Mouse (Mus musculus) heart, adult 2 months (tissue): ENCODE results near the gene Syt16. TPM values are rescaled to one million over a fixed set of nuclear protein-coding genes. Genes with fewer than 3 reads are reported as not detected.

Experiments used
- DNase-seq, 2 experiments: peaks; one replicate each; pipeline ENCODE4 v3.0.0; 2021
- H3K27ac ChIP-seq: fragments of 200-600 bp; 2 replicates; pipeline ENCODE4 v1.8.1; 2022
- H3K27me3 ChIP-seq: fragments of 200-500 bp; 2 replicates; pipeline ENCODE4 v1.6.1; 2012; ENCODE audit warnings: mild to moderate bottlenecking, low read length, inconsistent platforms, mixed read lengths; ENCODE audit not compliant: control insufficient read depth, insufficient read depth
- H3K36me3 ChIP-seq: fragments of 200-500 bp; 2 replicates; pipeline ENCODE4 v1.6.1; 2012; ENCODE audit warnings: low read length, inconsistent platforms; ENCODE audit not compliant: control insufficient read depth, insufficient read depth
- H3K4me1 ChIP-seq: fragments of 200-500 bp; 2 replicates; pipeline ENCODE4 v1.6.1; 2011; ENCODE audit warnings: low read length; ENCODE audit not compliant: control insufficient read depth, insufficient read depth
- H3K4me3 ChIP-seq: fragments of 200-600 bp; 2 replicates; pipeline ENCODE4 v1.8.1; 2022
- H3K79me2 ChIP-seq: fragments of 200-500 bp; replicated peaks from 2 replicates; pipeline ENCODE4 v1.6.1; 2012; ENCODE audit warnings: mild to moderate bottlenecking, inconsistent platforms, low read length, moderate library complexity, mixed read lengths; ENCODE audit not compliant: control insufficient read depth, insufficient read depth
- H3K9ac ChIP-seq: fragments of 200-500 bp; 2 replicates; pipeline ENCODE4 v1.6.1; 2012; ENCODE audit warnings: low read depth, mild to moderate bottlenecking, control low read depth, inconsistent platforms, low read length, mixed read lengths
- CTCF ChIP-seq: fragments of 200-600 bp; IDR thresholded peaks from 2 replicates; pipeline ENCODE4 v1.8.1; 2022; ENCODE audit warnings: antibody characterized with exemption, mild to moderate bottlenecking, moderate library complexity
- EP300 ChIP-seq: fragments of 200-500 bp; IDR thresholded peaks from 2 replicates; pipeline ENCODE4 v1.6.1; 2011; ENCODE audit warnings: low read depth, low read length, control low read depth; ENCODE audit not compliant: insufficient read depth
- POLR2A ChIP-seq: fragments of 200-500 bp; IDR thresholded peaks from 2 replicates; pipeline ENCODE4 v1.6.1; 2011; ENCODE audit warnings: mild to moderate bottlenecking, low read depth, low read length, control low read depth; ENCODE audit not compliant: insufficient read depth
- WGBS: fragments of 180-500 bp; shearing (Covaris S2); methylation state at CpG from one replicate; pipeline ENCODE4 v1.1.7; 2018; 5-methylcytosine and 5-hydroxymethylcytosine counted together
- intact Hi-C: fragments of 180-260 bp; cut with DNase I; formaldehyde crosslinking; loops from one replicate; pipeline ENCODE4 v1.15.1; 2025
- polyA plus RNA-seq: library from polyadenylated mRNA; depleted of rRNA; stranded (reverse); fragments of >200 nt; gene quantifications from 2 replicates; pipeline ENCODE4 v1.2.3, GENCODE M21; 2012
- total RNA-seq, 2 experiments: library from RNA; stranded (reverse); gene quantifications; 2 replicates each; pipeline ENCODE4 v1.2.3; 2021

Gene Syt16
- total and polyA plus RNA-seq, 3 experiments, result 0.10 TPM; not detected in 2

GRCm38 (mm10) chr12:73974584-73974983, 22.9 kb upstream of the Syt16 start:
- peaks cover 1% of the 10 kb centered on the region; the same call in 1 of the 2 replicates for H3K4me1 ChIP-seq
- no peak for DNase-seq
- intact Hi-C loops, result no loop called here
- 82% methylated on average over 6 of the region's 6 CpGs for WGBS
- H3K79me2 ChIP-seq, result no peaks in the 10 kb centered on the region
- peaks cover 4% of the 10 kb centered on the region for H3K36me3 ChIP-seq
- no peaks in the 10 kb centered on the region for H3K27me3 ChIP-seq
- H3K4me3 ChIP-seq, result no peak overlapping the region
- no peak overlapping the region for H3K27ac ChIP-seq
- H3K9ac ChIP-seq, result no peak overlapping the region
- TF ChIP-seq CTCF (no peak), EP300 (no peak), POLR2A (no peak)

DNA sequence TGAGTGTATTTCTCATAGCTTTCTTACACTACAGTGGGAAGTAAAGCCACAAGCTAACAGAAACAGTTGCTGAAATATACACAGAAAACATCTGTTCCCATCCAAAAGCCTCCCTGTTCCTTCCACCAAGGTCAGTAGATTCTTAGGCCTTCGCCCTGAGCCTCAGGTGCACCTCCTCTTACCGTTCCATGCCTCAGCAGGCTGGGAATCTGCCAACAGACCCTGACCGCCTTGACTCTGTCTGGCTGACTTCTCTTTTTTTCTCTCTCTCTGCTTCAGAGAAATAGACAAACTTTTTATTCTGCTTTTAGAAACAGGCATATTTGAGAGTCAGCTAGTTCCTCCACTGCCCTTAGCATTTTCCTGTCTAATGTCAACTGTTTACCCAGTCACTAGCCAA, 19.3 kb upstream of the Syt16 start:
- intact Hi-C loops, result no loop called here
- WGBS, result 91% methylated on average over 3 of the region's 3 CpGs
- DNase-seq, result no peak
- Histone ChIP-seq H3K4me1 (peaks cover 1% of the 10 kb centered on the region), H3K36me3 (peaks cover 4% of the 10 kb centered on the region), H3K27ac (no peak overlapping the region), H3K79me2 (no peaks in the 10 kb centered on the region), H3K4me3 (no peak overlapping the region), H3K27me3 (no peaks in the 10 kb centered on the region), H3K9ac (no peak overlapping the region)
- TF ChIP-seq CTCF, result no peak
- TF ChIP-seq EP300, result no peak
- no peak for TF ChIP-seq POLR2A

DNA sequence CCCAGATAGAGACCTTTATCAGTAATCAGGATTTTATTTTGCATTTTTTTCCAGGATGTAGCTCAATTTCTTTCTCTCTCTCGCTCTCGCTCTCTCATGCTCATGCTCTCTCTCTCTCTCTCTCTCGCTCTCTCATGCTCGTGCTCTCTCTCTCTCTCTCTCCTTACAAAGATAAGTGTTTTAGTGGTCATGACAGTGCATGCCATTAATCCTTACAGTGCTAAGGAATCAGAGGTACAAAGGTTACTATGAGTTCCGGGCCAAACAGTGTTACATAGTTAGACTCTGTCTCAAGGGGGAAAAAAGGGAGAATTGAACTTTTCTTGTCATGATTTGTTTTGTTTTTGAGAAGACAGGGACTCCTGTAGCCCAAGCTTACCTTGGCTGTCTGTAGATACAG, 17.8 kb upstream of the Syt16 start:
- DNase-seq, result no peak
- Histone ChIP-seq H3K27ac (no peak overlapping the region), H3K27me3 (no peaks in the 10 kb centered on the region), H3K36me3 (peaks cover 5% of the 10 kb centered on the region), H3K9ac (no peak overlapping the region), H3K4me3 (no peak overlapping the region), H3K4me1 (peaks cover 1% of the 10 kb centered on the region), H3K79me2 (no peaks in the 10 kb centered on the region)
- WGBS, result 85% methylated on average over 5 of the region's 5 CpGs
- intact Hi-C loops, result no loop called here
- TF ChIP-seq EP300 (no peak), POLR2A (no peak), CTCF (no peak)

GRCm38 (mm10) chr12:73982533-73982932, 14.9 kb upstream of the Syt16 start:
- no peaks in the 10 kb centered on the region for H3K27me3 ChIP-seq
- H3K27ac ChIP-seq, result no peak overlapping the region
- TF ChIP-seq POLR2A, result no peak
- TF ChIP-seq EP300, result no peak
- no peak for TF ChIP-seq CTCF
- no peak overlapping the region for H3K4me3 ChIP-seq
- WGBS, result 25% methylated on average over 14 of the region's 14 CpGs
- DNase-seq, result peak; percentile 63 to 64
- H3K9ac ChIP-seq, result no peak overlapping the region
- intact Hi-C loops, result no loop called here
- H3K4me1 ChIP-seq, result peaks cover 1% of the 10 kb centered on the region
- H3K36me3 ChIP-seq, result peaks cover 3% of the 10 kb centered on the region
- H3K79me2 ChIP-seq, result no peaks in the 10 kb centered on the region

GRCm38 (mm10) chr12:73986299-73986698, 11.2 kb upstream of the Syt16 start:
- H3K27ac ChIP-seq, result no peak overlapping the region
- peaks cover 2% of the 10 kb centered on the region; the same call in 1 of the 2 replicates for H3K4me1 ChIP-seq
- no peaks in the 10 kb centered on the region for H3K27me3 ChIP-seq
- no peak for DNase-seq
- intact Hi-C loops, result no loop called here
- peaks cover 2% of the 10 kb centered on the region for H3K36me3 ChIP-seq
- no peak overlapping the region for H3K4me3 ChIP-seq
- no peaks in the 10 kb centered on the region for H3K79me2 ChIP-seq
- 84% methylated on average over 7 of the region's 7 CpGs for WGBS
- no peak for TF ChIP-seq POLR2A
- TF ChIP-seq EP300, result no peak
- no peak for TF ChIP-seq CTCF
- H3K9ac ChIP-seq, result no peak overlapping the region

DNA sequence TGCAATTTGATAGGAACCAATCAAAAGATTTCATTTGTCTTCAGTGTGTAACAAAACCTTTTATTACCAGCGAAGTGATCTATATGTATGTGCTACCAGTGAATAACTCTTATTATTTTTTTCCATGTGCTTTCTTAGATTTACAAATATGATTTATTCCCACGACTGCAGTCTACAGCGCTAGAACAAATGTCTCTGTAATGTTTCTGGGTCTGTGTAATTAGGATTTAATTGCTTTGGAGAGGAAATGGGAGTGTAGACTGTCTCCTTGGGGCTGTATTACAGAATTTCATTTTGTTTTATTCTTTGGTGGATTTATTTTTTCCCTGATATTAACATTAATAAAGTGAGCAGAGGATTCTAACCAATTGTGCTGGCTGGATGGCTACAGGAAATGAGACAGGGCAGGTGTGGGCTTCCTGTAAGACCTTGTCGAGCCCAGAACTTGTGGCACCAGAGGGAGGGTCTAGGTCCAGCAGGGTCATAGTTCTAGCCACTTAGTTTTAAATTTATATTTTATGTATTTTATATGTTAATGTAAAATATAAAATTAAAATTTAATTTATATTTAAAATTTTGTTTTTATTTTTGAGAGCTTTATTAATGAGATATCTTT, 9.0 kb upstream of the Syt16 start:
- Histone ChIP-seq H3K27ac (no peak overlapping the region), H3K79me2 (no peaks in the 10 kb centered on the region), H3K9ac (no peak overlapping the region), H3K4me1 (peaks cover 2% of the 10 kb centered on the region; the same call in 1 of the 2 replicates), H3K4me3 (no peak overlapping the region), H3K27me3 (no peaks in the 10 kb centered on the region), H3K36me3 (peaks cover 2% of the 10 kb centered on the region)
- WGBS, result 76% methylated on average over 4 of the region's 4 CpGs
- no peak for TF ChIP-seq POLR2A
- TF ChIP-seq EP300, result no peak
- TF ChIP-seq CTCF, result no peak
- DNase-seq, result no peak
- intact Hi-C loops, result loop anchor here (2.0 kb wide), 1 partner anchor 282 kb away; no protein-coding TSS in a partner anchor
